Mouse (Mus musculus): ENCODE measurements at regions not wholly inside any gene's neighbourhood (a gene's known extent, or its start where the extent isn't known, plus 50 kb on each side); places are given as distances from the start of the nearest gene placed in this dataset.

GRCm38 (mm10) chr1:183853956-183854613 is 159.0 kb upstream of the Dusp10 start:
- peak; percentile 61 for DNase-seq (ENCODE audit: low read depth, low spot score)

- no peak for DNase-seq (ENCODE audit: low read depth, low spot score)
These were observed 148.0 kb upstream of the Dusp10 start for GRCm38 (mm10) chr1:183865111-183865510.

- DNase-seq (ENCODE audit: low read depth, low spot score): no peak
These were observed 147.5 kb upstream of the Dusp10 start for GRCm38 (mm10) chr1:183865586-183865985.

GRCm38 (mm10) chr1:183868965-183869364 is 144.1 kb upstream of the Dusp10 start:
- no peak for DNase-seq (ENCODE audit: low read depth, low spot score)

GRCm38 (mm10) chr1:183895936-183896335 is 117.2 kb upstream of the Dusp10 start:
- DNase-seq (ENCODE audit: low read depth, low spot score): no peak

- DNase-seq (ENCODE audit: low read depth, low spot score): no peak
These were observed 115.0 kb upstream of the Dusp10 start for GRCm38 (mm10) chr1:183898091-183898490.

- no peak for DNase-seq (ENCODE audit: low read depth, low spot score)
These were observed 108.5 kb upstream of the Dusp10 start for GRCm38 (mm10) chr1:183904564-183904963.

- no peak for DNase-seq (ENCODE audit: low read depth, low spot score)
These were observed 107.6 kb upstream of the Dusp10 start for GRCm38 (mm10) chr1:183905345-183906142.

GRCm38 (mm10) chr1:183917656-183918055 is 95.4 kb upstream of the Dusp10 start:
- no peak for DNase-seq (ENCODE audit: low read depth, low spot score)

- no peak for DNase-seq (ENCODE audit: low read depth, low spot score)
These were observed 91.8 kb upstream of the Dusp10 start for GRCm38 (mm10) chr1:183921262-183921661.

GRCm38 (mm10) chr1:183928539-183928938 is 84.6 kb upstream of the Dusp10 start:
- no peak for DNase-seq (ENCODE audit: low read depth, low spot score)

- DNase-seq (ENCODE audit: low read depth, low spot score): no peak
These were observed 82.6 kb upstream of the Dusp10 start for GRCm38 (mm10) chr1:183930363-183930982.

- no peak for DNase-seq (ENCODE audit: low read depth, low spot score)
These were observed 82.0 kb upstream of the Dusp10 start for GRCm38 (mm10) chr1:183931141-183931540.

- no peak for DNase-seq (ENCODE audit: low read depth, low spot score)
These were observed 79.3 kb upstream of the Dusp10 start for GRCm38 (mm10) chr1:183933845-183934244.

- DNase-seq (ENCODE audit: low read depth, low spot score): no peak
These were observed 75.9 kb upstream of the Dusp10 start for GRCm38 (mm10) chr1:183937166-183937565.

- no peak for DNase-seq (ENCODE audit: low read depth, low spot score)
These were observed 74.7 kb upstream of the Dusp10 start for GRCm38 (mm10) chr1:183938361-183938760.

- DNase-seq (ENCODE audit: low read depth, low spot score): no peak
These were observed 72.4 kb upstream of the Dusp10 start for GRCm38 (mm10) chr1:183940706-183941105.

- DNase-seq (ENCODE audit: low read depth, low spot score): no peak
These were observed 66.9 kb upstream of the Dusp10 start for GRCm38 (mm10) chr1:183946241-183946640.

- no peak for DNase-seq (ENCODE audit: low read depth, low spot score)
These were observed 66.0 kb upstream of the Dusp10 start for GRCm38 (mm10) chr1:183947066-183947465.

- DNase-seq (ENCODE audit: low read depth, low spot score): peak; percentile 13
These were observed 63.9 kb upstream of the Dusp10 start for GRCm38 (mm10) chr1:183949205-183949604.

GRCm38 (mm10) chr1:183954086-183954485 is 59.0 kb upstream of the Dusp10 start:
- DNase-seq (ENCODE audit: low read depth, low spot score): no peak

GRCm38 (mm10) chr1:183956391-183956790 is 56.7 kb upstream of the Dusp10 start:
- DNase-seq (ENCODE audit: low read depth, low spot score): peak; percentile 50

GRCm38 (mm10) chr1:183961383-183961782 is 51.7 kb upstream of the Dusp10 start:
- DNase-seq (ENCODE audit: low read depth, low spot score): no peak
